Mouse (Mus musculus) erythroblast, adult 5-6 weeks (primary cell): ENCODE results near the gene Tubb4b. TPM values are rescaled to one million over a fixed set of nuclear protein-coding genes. Genes with fewer than 3 reads are reported as not detected.
A peak's percentile ranks its signal among the peaks of the same experiment; 100 is the strongest.
"Not testable (repeated sequence)": the region's sequence is repeated elsewhere in the genome, so short reads cannot be mapped to it uniquely, and the experiment has no call there.

ENCODE experiments used
- ATAC-seq: replicated peaks from 2 replicates; pipeline ENCODE4 v1.8.0; 2016; ENCODE audit warnings: moderate number of reproducible peaks, mild to moderate bottlenecking, moderate TSS enrichment, inconsistent platforms; ENCODE audit not compliant: poor library complexity, low FRiP score, severe bottlenecking
- total RNA-seq, 2 experiments: library from RNA; stranded (forward) in 1 of 2; stranded (reverse) in 1 of 2; fragments of 150-400 nt in 1 of 2; fragments of 200-764, 138-1000 nt in 1 of 2; gene quantifications; 2 replicates each; pipeline versions ENCODE4 v1.2.3 to v1.2.4; 2015 to 2017; ENCODE audit warnings: low replicate concordance in 2 of 2

The Tubb4b gene
- 161 and 203 TPM in 2 replicates for total RNA-seq (2015; ENCODE audit: low replicate concordance)
- 205 and 234 TPM in 2 replicates for total RNA-seq (2017; ENCODE audit: low replicate concordance)

DNA sequence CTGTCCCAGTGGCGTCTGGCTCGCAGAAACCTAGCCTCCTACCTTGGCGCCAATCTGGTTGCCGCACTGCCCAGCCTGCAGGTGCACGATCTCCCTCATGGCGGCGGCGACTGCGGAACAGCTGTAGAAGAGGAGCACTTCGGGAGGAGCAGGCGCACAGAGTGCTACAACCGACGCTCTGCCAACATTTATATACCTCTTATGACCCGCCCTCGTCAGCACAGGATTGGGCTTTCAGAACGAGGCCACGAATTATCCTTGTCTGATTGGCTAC, at the start of gene Tubb4b:
Gene Tubb4b (minus strand): TSS at position 211 of the 274 bp plus-strand sequence.
- no peak for ATAC-seq

DNA sequence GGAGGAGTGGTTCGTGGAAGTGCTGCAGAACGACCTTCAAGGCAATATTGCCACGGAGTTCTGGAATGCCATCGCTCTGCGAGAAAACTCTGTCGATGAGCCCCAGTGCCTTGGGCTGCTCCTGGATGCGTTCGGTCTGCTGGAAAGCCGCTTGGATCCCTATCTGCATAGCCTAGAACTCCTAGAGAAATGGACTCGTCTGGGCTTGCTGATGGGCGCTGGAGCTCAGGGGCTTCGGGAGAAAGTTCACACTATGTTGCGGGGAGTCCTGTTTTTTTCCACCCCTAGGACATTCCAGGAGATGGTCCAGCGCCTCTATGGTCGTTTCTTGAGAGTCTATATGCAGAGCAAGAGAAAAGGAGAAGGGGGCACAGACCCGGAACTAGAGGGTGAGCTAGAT, 48.5 kb upstream of the Tubb4b start:
- no peak for ATAC-seq

DNA sequence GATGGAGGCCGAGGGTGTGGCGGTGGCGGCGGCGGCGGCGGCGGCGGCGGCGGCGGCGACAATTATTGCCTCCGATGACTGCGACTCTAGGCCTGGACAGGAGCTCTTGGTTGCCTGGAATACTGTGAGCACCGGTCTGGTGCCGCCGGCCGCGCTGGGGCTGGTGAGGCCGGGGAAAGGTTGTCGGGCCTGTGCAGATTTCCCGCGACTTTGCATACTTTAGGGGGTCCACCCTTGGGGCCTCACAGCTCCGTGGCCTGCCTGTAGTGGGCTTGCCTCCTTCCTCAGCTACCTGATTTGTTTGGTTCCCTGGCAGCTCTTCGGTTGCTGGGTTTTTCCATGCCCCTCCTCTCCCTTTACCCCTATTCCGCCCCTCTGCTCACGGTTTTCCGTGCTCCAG, 48.0 kb upstream of the Tubb4b start:
- ATAC-seq: peak; percentile 17

DNA sequence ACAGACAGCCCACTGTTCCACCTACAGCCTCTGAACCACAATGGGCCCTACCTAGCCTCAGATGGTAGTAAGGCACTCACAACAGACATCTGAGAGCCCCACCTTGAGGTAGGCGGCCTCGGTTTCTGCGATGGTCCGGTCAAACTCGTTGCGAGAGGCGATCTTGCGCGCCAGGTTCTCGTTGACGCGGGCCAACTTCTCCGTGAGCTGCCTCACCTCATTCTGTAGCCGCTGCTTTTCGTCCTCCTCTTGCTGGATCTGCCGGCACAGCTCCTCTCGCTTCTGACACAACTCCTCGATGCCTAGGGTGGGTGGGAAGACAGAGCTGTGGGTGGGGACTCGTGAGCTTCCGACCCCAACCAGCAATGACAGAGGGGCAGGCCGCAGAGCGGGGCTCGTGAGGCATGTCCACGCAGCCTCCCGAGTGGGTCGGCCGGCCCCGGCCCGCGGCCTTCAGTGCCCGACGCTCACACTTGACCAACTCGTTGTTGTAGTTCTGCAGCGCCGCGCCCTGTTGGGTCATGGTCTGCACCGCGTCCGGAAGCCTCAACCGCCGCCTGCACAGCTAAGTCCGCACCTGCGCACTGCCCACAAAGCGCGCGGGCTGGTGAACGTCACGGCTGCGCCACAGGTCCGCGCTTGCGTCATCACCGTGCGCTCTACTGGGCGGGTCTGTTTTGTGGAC, 47.5 kb upstream of the Tubb4b start, which contains the start of the genes Ssna1 and Anapc2:
Gene Ssna1 (minus strand): TSS at position 612 of the 685 bp plus-strand sequence.
Gene Anapc2 (plus strand): TSS at position 652 of the 685 bp plus-strand sequence.
- peak; percentile 89 for ATAC-seq

GRCm38 (mm10) chr2:25267746-25268309, 43.3 kb upstream of the Tubb4b start:
- ATAC-seq: no peak

DNA sequence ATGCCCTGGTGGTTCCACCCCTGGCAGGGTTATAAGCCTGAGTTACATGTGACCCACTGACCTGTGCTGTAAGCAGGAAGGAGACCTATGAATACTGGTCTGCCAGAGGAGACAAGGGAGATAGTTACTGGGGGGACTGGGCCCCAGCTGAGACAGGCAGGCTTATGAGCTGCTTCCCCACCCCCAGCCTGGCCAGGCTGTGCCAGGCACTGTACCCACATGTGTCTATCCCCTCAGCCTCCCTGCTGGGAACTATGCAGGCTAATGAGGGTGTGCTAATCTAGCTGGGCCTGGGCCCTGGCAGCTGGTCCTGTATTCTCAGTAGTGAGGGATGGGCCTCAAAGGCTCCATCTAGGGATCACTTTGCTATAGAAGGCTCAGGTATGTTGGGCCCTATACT, 42.7 kb upstream of the Tubb4b start:
- ATAC-seq: no peak

GRCm38 (mm10) chr2:25266720-25267119, 42.2 kb upstream of the Tubb4b start:
- ATAC-seq: no peak

DNA sequence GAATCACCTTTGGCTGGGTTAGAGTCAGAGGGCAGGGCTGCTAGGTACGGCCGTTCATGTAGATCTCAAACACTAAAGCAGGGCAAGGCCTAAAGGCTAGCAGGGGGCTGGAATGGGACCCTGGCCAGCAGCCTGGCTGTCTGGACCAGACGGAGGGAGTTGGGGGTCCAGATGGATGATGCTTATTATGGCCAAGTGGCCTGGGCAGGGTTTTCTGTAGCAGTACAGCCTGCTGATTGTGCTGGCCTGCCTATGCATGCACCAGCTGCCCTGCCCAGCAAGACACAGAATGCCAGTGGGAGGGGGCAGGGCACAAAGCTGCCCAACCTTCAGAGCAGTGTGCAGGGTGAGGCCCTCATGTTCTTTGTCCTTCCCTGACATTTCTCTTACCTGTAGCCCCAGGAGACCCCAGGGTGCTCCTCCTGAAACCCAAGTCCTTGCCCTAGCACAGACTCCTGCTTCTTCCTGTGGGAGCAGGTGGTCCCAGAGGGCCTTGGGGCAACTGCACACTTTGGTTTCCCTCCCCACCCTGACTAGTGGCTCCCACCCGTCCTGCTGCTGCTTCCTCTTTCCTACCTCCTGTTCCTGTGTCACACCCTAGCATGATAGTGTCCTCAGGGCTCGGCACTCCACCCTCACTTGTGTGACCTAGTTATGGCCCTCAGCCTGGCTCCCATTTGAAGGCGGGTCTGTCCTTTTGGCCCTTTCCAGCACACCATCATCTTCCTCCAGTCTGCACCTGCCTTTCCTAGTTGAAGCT, 41.6 kb upstream of the Tubb4b start:
- ATAC-seq: no peak

DNA sequence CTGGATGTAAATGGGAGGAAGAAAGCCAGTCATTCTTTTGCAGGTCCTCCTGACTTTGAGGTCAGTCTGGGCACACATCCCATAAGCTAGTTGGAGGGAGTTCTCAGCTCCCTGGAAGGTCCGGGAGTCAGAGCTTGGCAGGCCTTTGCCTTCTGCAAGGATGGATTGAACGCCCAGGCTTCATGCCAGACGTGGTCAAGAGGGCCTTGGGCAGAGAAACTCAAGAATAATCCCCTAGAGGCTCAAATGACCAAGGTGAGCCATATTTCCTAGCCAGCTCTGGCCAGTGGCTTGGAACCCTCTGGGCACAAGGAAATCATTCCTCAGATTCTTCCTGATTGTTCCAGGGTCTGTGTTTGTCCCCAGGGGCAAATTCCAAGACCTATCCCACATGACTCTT, 40.3 kb upstream of the Tubb4b start:
- no peak for ATAC-seq

GRCm38 (mm10) chr2:25264286-25264660, 39.8 kb upstream of the Tubb4b start:
- no peak for ATAC-seq

GRCm38 (mm10) chr2:25263623-25264285, 39.3 kb upstream of the Tubb4b start:
- no peak for ATAC-seq

- ATAC-seq: no peak; the same call in 1 of the 2 replicates
These were observed 38.5 kb upstream of the Tubb4b start for GRCm38 (mm10) chr2:25262795-25263622.

GRCm38 (mm10) chr2:25262291-25262767, 37.8 kb upstream of the Tubb4b start, which contains the start of gene Tprn:
Gene Tprn, plus strand, starts transcription at chr2:25262618.
- ATAC-seq: peak; percentile 96

DNA sequence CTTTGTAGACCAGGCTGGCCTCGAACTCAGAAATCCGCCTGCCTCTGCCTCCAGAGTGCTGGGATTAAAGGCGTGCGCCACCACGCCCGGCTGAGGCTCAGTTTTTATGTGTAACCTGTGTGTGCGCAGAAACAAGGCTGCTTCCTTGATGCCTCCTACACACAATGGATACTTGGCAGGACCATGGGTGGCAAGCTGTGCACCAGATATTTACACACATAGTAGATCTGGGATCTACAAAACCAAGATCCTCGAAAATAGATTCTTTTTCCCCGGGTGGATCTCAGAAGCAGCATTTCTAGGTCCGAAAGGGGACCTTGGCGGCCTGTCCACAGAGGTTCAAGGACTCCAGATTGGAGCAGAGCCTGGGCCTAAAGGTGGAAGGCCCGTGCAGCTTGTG, 37.4 kb upstream of the Tubb4b start:
- ATAC-seq: peak; percentile 12

- no peak for ATAC-seq
These were observed 34.4 kb upstream of the Tubb4b start for GRCm38 (mm10) chr2:25258887-25259286.

GRCm38 (mm10) chr2:25257250-25257649, 32.7 kb upstream of the Tubb4b start:
- not testable (repeated sequence) for ATAC-seq

GRCm38 (mm10) chr2:25256443-25257109, 32.1 kb upstream of the Tubb4b start:
- not testable (repeated sequence) for ATAC-seq

GRCm38 (mm10) chr2:25255284-25255779, 30.8 kb upstream of the Tubb4b start, which contains the start of gene Tmem203:
Gene Tmem203, plus strand, starts transcription at chr2:25255439.
- peak; percentile 91 for ATAC-seq

DNA sequence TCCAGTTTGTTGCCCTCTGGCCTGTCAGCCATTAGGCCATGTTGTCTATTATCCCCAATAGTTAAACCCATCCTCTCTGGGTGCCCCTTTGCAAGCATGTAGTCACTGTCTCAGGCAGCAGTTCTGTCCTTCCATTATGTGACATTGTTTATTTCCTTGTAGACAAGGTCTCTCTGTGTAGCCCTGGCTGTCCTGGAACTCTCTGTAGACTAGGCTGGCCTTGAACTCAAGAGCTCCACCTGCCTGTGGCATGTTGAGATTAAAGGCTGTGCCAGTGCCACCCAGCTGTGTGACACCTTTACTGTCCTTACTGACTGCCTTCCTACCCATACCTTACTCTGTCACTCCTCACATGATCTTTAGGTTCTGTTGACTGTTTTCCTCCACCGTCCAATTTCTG, 27.8 kb upstream of the Tubb4b start:
- no peak for ATAC-seq
